Mouse (Mus musculus) small intestine, adult 2 months (tissue): ENCODE data around the gene D17H6S53E.

Experiments used
- CTCF ChIP-seq: fragments of 200-500 bp; IDR thresholded peaks from 2 replicates; pipeline ENCODE4 v1.5.1; 2012; ENCODE audit warnings: low read depth, mild to moderate bottlenecking, control low read depth, inconsistent platforms, low read length, moderate library complexity, mixed read lengths; ENCODE audit not compliant: insufficient replicate concordance, insufficient read length; ENCODE audit errors: extremely low read depth
- POLR2A ChIP-seq: fragments of 200-500 bp; IDR thresholded peaks from 2 replicates; pipeline ENCODE4 v1.6.1; 2012; ENCODE audit warnings: low read depth, mild to moderate bottlenecking, control low read depth, inconsistent platforms, low read length, moderate library complexity

GRCm38 (mm10) chr17:35131500-35132173, 5.5 kb downstream of the D17H6S53E start, which contains the start of gene Apom:
- TF ChIP-seq CTCF (no peak), POLR2A (no peak)
